Mouse (Mus musculus) mouse embryonic stem cell (cell line): Measurements from ENCODE around the gene Gm4756.
"Not testable (repeated sequence)": the region's sequence is repeated elsewhere in the genome, so short reads cannot be mapped to it uniquely, and the experiment has no call there.

Experiments
- in situ Hi-C, 2 experiments: fragments of 300-500 bp; cut with MboI; formaldehyde crosslinking; loops; 1 replicate in 1 of 2; 3 replicates in 1 of 2; pipeline ENCODE4 v1.14.3; 2019 to 2020; ENCODE audit warnings: low sequenced_read_pairs in 2 of 2, low pct_unique_long_range_greater_than_20kb in 1 of 2, mixed read lengths in 1 of 2; ENCODE audit not compliant: unreplicated experiment in 1 of 2

The Gm4756 gene

GRCm38 (mm10) chr12:72664735-72665337 is 15.4 kb upstream of the Gm4756 start, which contains the start of gene Dhrs7:
Gene Dhrs7, minus strand, starts transcription at chr12:72664909.
- in situ Hi-C loops, result loop anchor here (25.0 kb wide), 3 partner anchors 128 to 603 kb away; partner anchors contain the start of genes Gpr135 (in 1 of the 2), Jkamp (in 1 of the 2), L3hypdh (in 1 of the 2) and Pcnx4 (in 1 of the 2)

GRCm38 (mm10) chr12:72664020-72664734 is 14.7 kb upstream of the Gm4756 start:
- in situ Hi-C loops, result loop anchor here (25.0 kb wide), 3 partner anchors 127 to 602 kb away; partner anchors contain the start of genes Gpr135 (in 1 of the 2), Jkamp (in 1 of the 2), L3hypdh (in 1 of the 2) and Pcnx4 (in 1 of the 2)

GRCm38 (mm10) chr12:72655775-72656174 is 6.3 kb upstream of the Gm4756 start:
- in situ Hi-C loops, result loop anchor here (10.0 to 25.0 kb wide), 4 partner anchors 118 to 593 kb away; partner anchors contain the start of genes Pcnx4 (in 2 of the 2), Gpr135 (in 1 of the 2), Jkamp (in 1 of the 2) and L3hypdh (in 1 of the 2)

GRCm38 (mm10) chr12:72654698-72655097 is 5.2 kb upstream of the Gm4756 start:
- in situ Hi-C loops, result loop anchor here (5.0 to 25.0 kb wide), 5 partner anchors 117 to 592 kb away; partner anchors contain the start of genes Pcnx4 (in 2 of the 2), Gpr135 (in 1 of the 2), Jkamp (in 1 of the 2) and L3hypdh (in 1 of the 2)

- in situ Hi-C loops, result no loop called here
Measured at GRCm38 (mm10) chr12:72648921-72649320, 540 bp downstream of the Gm4756 start.

GRCm38 (mm10) chr12:72638025-72638424 is 11.4 kb downstream of the Gm4756 start:
- in situ Hi-C loops, result no loop called here

- in situ Hi-C loops, result no loop called here
Measured at GRCm38 (mm10) chr12:72628751-72629150, 20.7 kb downstream of the Gm4756 start.

- in situ Hi-C loops, result no loop called here
Measured at GRCm38 (mm10) chr12:72622853-72623496, 26.5 kb downstream of the Gm4756 start.

GRCm38 (mm10) chr12:72621441-72621840 is 28.0 kb downstream of the Gm4756 start:
- in situ Hi-C loops, result no loop called here

GRCm38 (mm10) chr12:72620856-72621255 is 28.6 kb downstream of the Gm4756 start:
- in situ Hi-C loops, result no loop called here

- in situ Hi-C loops, result no loop called here
Measured at GRCm38 (mm10) chr12:72612053-72612452, 37.4 kb downstream of the Gm4756 start.

GRCm38 (mm10) chr12:72598731-72599130 is 50.7 kb downstream of the Gm4756 start:
- in situ Hi-C loops, result not testable (repeated sequence)

GRCm38 (mm10) chr12:72594001-72594400 is 55.5 kb downstream of the Gm4756 start:
- in situ Hi-C loops, result no loop called here

GRCm38 (mm10) chr12:72592991-72593390 is 56.5 kb downstream of the Gm4756 start:
- in situ Hi-C loops, result no loop called here

GRCm38 (mm10) chr12:72585339-72585738 is 64.1 kb downstream of the Gm4756 start:
- in situ Hi-C loops, result no loop called here

- in situ Hi-C loops, result no loop called here
Measured at GRCm38 (mm10) chr12:72583099-72583498, 66.4 kb downstream of the Gm4756 start.

- in situ Hi-C loops, result no loop called here
Measured at GRCm38 (mm10) chr12:72582021-72582420, 67.4 kb downstream of the Gm4756 start.

GRCm38 (mm10) chr12:72564281-72564795 is 85.1 kb downstream of the Gm4756 start:
- in situ Hi-C loops, result no loop called here

GRCm38 (mm10) chr12:72554347-72554746 is 95.1 kb downstream of the Gm4756 start:
- in situ Hi-C loops, result no loop called here
